Mouse (Mus musculus) heart, embryonic 10.5 days (tissue): Measurements from ENCODE around the gene Pik3ca. TPM values are rescaled to one million over a fixed set of nuclear protein-coding genes. Genes with fewer than 3 reads are reported as not detected.

ENCODE experiments used
- DNase-seq: peaks from one replicate; pipeline ENCODE4 v3.0.0-alpha.2; 2017; ENCODE audit warnings: low spot score
- H3K27ac ChIP-seq: fragments of 300-500 bp; sonication (generic); 2 replicates; pipeline ENCODE4 v1.5.1; 2016; ENCODE audit warnings: mild to moderate bottlenecking
- H3K27me3 ChIP-seq: fragments of 300-500 bp; sonication (generic); 2 replicates; pipeline ENCODE4 v1.6.1; 2016; ENCODE audit warnings: mild to moderate bottlenecking; ENCODE audit not compliant: poor library complexity, insufficient read depth, severe bottlenecking
- H3K36me3 ChIP-seq: fragments of 300-500 bp; sonication (generic); 2 replicates; pipeline ENCODE4 v1.6.1; 2016; ENCODE audit warnings: mild to moderate bottlenecking, moderate library complexity
- H3K4me1 ChIP-seq: fragments of 300-500 bp; sonication (generic); 2 replicates; pipeline ENCODE4 v1.6.1; 2016; ENCODE audit warnings: mild to moderate bottlenecking
- H3K4me3 ChIP-seq: fragments of 300-500 bp; sonication (generic); 2 replicates; pipeline ENCODE4 v1.5.1; 2016; ENCODE audit warnings: mild to moderate bottlenecking, moderate library complexity
- H3K9me3 ChIP-seq: fragments of 300-500 bp; sonication (generic); 2 replicates; pipeline ENCODE4 v1.6.1; 2016; ENCODE audit warnings: mild to moderate bottlenecking, moderate library complexity
- WGBS: fragments of 180-500 bp; shearing (Covaris S2); methylation state at CpG from one replicate; pipeline ENCODE4 v1.1.7; 2016; 5-methylcytosine and 5-hydroxymethylcytosine counted together
- polyA plus RNA-seq: library from polyadenylated mRNA; unstranded; fragments of >200 nt; fragmentation: Nextera tagmentation; extraction: Ambion mirVana; gene quantifications from 2 replicates; pipeline ENCODE4 v1.2.1, GENCODE M21; 2016

Gene Pik3ca
- polyA plus RNA-seq, 1 experiment from 2014 or later, result 6.1 TPM

GRCm38 (mm10) chr3:32473184-32473583, 75.7 kb downstream of the Pik3ca start:
- DNase-seq, result peak; percentile 64
- Histone ChIP-seq H3K36me3 (no peaks in the 10 kb centered on the region), H3K4me3 (no peak overlapping the region), H3K4me1 (peaks cover 9% of the 10 kb centered on the region), H3K9me3 (no peaks in the 10 kb centered on the region), H3K27me3 (no peaks in the 10 kb centered on the region), H3K27ac (no peak overlapping the region)
- WGBS, result 89% methylated on average over 10 of the region's 10 CpGs

- WGBS, result 83% methylated on average over 7 of the region's 7 CpGs
These were observed 82.5 kb downstream of the Pik3ca start for GRCm38 (mm10) chr3:32479961-32480360.

GRCm38 (mm10) chr3:32483035-32483434, 85.6 kb downstream of the Pik3ca start:
- no peaks in the 10 kb centered on the region for H3K36me3 ChIP-seq
- H3K4me3 ChIP-seq, result no peak overlapping the region
- no peaks in the 10 kb centered on the region for H3K27me3 ChIP-seq
- H3K9me3 ChIP-seq, result no peaks in the 10 kb centered on the region
- H3K4me1 ChIP-seq, result no peaks in the 10 kb centered on the region
- DNase-seq, result no peak
- WGBS, result 71% methylated on average over 3 of the region's 3 CpGs
- no peak overlapping the region for H3K27ac ChIP-seq

More at GRCm38 (mm10) chr3:32479961-32480360, 82.5 kb downstream of the Pik3ca start:
- no peaks in the 10 kb centered on the region for H3K4me1 ChIP-seq
- no peaks in the 10 kb centered on the region for H3K36me3 ChIP-seq
- H3K27ac ChIP-seq, result no peak overlapping the region
- no peak overlapping the region for H3K4me3 ChIP-seq
- H3K9me3 ChIP-seq, result no peaks in the 10 kb centered on the region
- peak; percentile 74 for DNase-seq
- no peaks in the 10 kb centered on the region for H3K27me3 ChIP-seq

GRCm38 (mm10) chr3:32486543-32486942, 89.1 kb downstream of the Pik3ca start:
- Histone ChIP-seq H3K4me3 (no peak overlapping the region), H3K27ac (no peak overlapping the region), H3K4me1 (no peaks in the 10 kb centered on the region), H3K36me3 (no peaks in the 10 kb centered on the region), H3K27me3 (no peaks in the 10 kb centered on the region), H3K9me3 (no peaks in the 10 kb centered on the region)
- DNase-seq, result no peak
- WGBS, result 81% methylated on average over 4 of the region's 4 CpGs

GRCm38 (mm10) chr3:32488172-32488571, 90.7 kb downstream of the Pik3ca start:
- no peaks in the 10 kb centered on the region for H3K36me3 ChIP-seq
- peak; percentile 54 for DNase-seq
- H3K4me1 ChIP-seq, result no peaks in the 10 kb centered on the region
- H3K27ac ChIP-seq, result no peak overlapping the region
- no peak overlapping the region for H3K4me3 ChIP-seq
- H3K9me3 ChIP-seq, result no peaks in the 10 kb centered on the region
- H3K27me3 ChIP-seq, result no peaks in the 10 kb centered on the region
- WGBS, result 72% methylated on average over 6 of the region's 6 CpGs

GRCm38 (mm10) chr3:32490076-32490927, 92.8 kb downstream of the Pik3ca start:
- Histone ChIP-seq H3K27me3 (no peaks in the 10 kb centered on the region), H3K4me3 (no peak overlapping the region), H3K9me3 (no peaks in the 10 kb centered on the region), H3K36me3 (no peaks in the 10 kb centered on the region), H3K4me1 (no peaks in the 10 kb centered on the region), H3K27ac (no peak overlapping the region)
- 76% methylated on average over 15 of the region's 15 CpGs for WGBS
- peak; percentile 53 for DNase-seq

GRCm38 (mm10) chr3:32490928-32491315, 93.5 kb downstream of the Pik3ca start:
- H3K27me3 ChIP-seq, result no peaks in the 10 kb centered on the region
- H3K27ac ChIP-seq, result no peak overlapping the region
- no peaks in the 10 kb centered on the region for H3K9me3 ChIP-seq
- no peak for DNase-seq
- H3K4me3 ChIP-seq, result no peak overlapping the region
- H3K36me3 ChIP-seq, result no peaks in the 10 kb centered on the region
- H3K4me1 ChIP-seq, result no peaks in the 10 kb centered on the region

GRCm38 (mm10) chr3:32492097-32493090, 94.9 kb downstream of the Pik3ca start, which contains the start of gene Kcnmb3:
Gene Kcnmb3 (minus strand): TSS chr3:32492231.
- no peak within 1 kb of the TSS for H3K27ac ChIP-seq
- H3K36me3 ChIP-seq, result no peaks in the 10 kb centered on the region
- no peaks in the 10 kb centered on the region for H3K27me3 ChIP-seq
- peak; percentile 36 for DNase-seq
- H3K4me3 ChIP-seq, result no peak within 1 kb of the TSS
- 0 out of 2 replicates have a peak, but pooled peaks cover 4% of the 10 kb centered on the region for H3K4me1 ChIP-seq
- 72% methylated on average over 11 of the region's 11 CpGs for WGBS
- no peaks in the 10 kb centered on the region for H3K9me3 ChIP-seq

- Histone ChIP-seq H3K27me3 (no peaks in the 10 kb centered on the region), H3K9me3 (no peaks in the 10 kb centered on the region), H3K27ac (no peak overlapping the region), H3K36me3 (no peaks in the 10 kb centered on the region), H3K4me1 (0 out of 2 replicates have a peak, but pooled peaks cover 4% of the 10 kb centered on the region), H3K4me3 (no peak overlapping the region)
- DNase-seq, result peak; percentile 57
- 80% methylated on average over 8 of the region's 8 CpGs for WGBS
These were observed 97.1 kb downstream of the Pik3ca start for GRCm38 (mm10) chr3:32494387-32495087.

- no peak overlapping the region for H3K4me3 ChIP-seq
- 77% methylated on average over 8 of the region's 8 CpGs for WGBS
- no peaks in the 10 kb centered on the region for H3K9me3 ChIP-seq
- no peaks in the 10 kb centered on the region for H3K27me3 ChIP-seq
- H3K27ac ChIP-seq, result no peak overlapping the region
- no peaks in the 10 kb centered on the region for H3K36me3 ChIP-seq
- H3K4me1 ChIP-seq, result 0 out of 2 replicates have a peak, but pooled peaks cover 4% of the 10 kb centered on the region
- DNase-seq, result no peak
These were observed 97.8 kb downstream of the Pik3ca start for GRCm38 (mm10) chr3:32495088-32495770.

- Histone ChIP-seq H3K4me3 (no peak overlapping the region), H3K9me3 (no peaks in the 10 kb centered on the region), H3K4me1 (0 out of 2 replicates have a peak, but pooled peaks cover 4% of the 10 kb centered on the region), H3K27ac (no peak overlapping the region), H3K36me3 (no peaks in the 10 kb centered on the region), H3K27me3 (no peaks in the 10 kb centered on the region)
- DNase-seq, result peak; percentile 61
- WGBS, result 47% methylated on average over 8 of the region's 8 CpGs
These were observed 98.6 kb downstream of the Pik3ca start for GRCm38 (mm10) chr3:32495856-32496710.
